Mouse (Mus musculus) cerebellum, postnatal 10 days (tissue): ENCODE measurements around the gene H2-Q4.
"Not testable (repeated sequence)": the region's sequence is repeated elsewhere in the genome, so short reads cannot be mapped to it uniquely, and the experiment has no call there.

Experiments
- DNase-seq, 2 experiments: peaks; one replicate each; pipeline ENCODE4 v3.0.0; 2021; ENCODE audit warnings: mixed read lengths in 2 of 2

H2-Q4 gene

GRCm38 (mm10) chr17:35379369-35379728 lies at the start of gene H2-Q4:
Gene H2-Q4 (plus strand): TSS chr17:35379617.
- peak; percentile 89 to 91 for DNase-seq

- DNase-seq: not testable (repeated sequence)
These were observed 49.7 kb upstream of the H2-Q4 start for GRCm38 (mm10) chr17:35329714-35330113.

GRCm38 (mm10) chr17:35331546-35331945 lies 47.9 kb upstream of the H2-Q4 start:
- not testable (repeated sequence) for DNase-seq

- peak; percentile 9 for DNase-seq
These were observed 37.2 kb upstream of the H2-Q4 start, which contains the start of gene H2-Q2 for GRCm38 (mm10) chr17:35342071-35342671. Gene H2-Q2 (plus strand): TSS chr17:35342242.

- no peak for DNase-seq
These were observed 36.5 kb upstream of the H2-Q4 start for GRCm38 (mm10) chr17:35342711-35343476.

- DNase-seq: not testable (repeated sequence)
These were observed 31.8 kb upstream of the H2-Q4 start for GRCm38 (mm10) chr17:35347659-35348058.

GRCm38 (mm10) chr17:35353275-35353674 lies 26.1 kb upstream of the H2-Q4 start:
- not testable (repeated sequence) for DNase-seq

GRCm38 (mm10) chr17:35354071-35354470 lies 25.3 kb upstream of the H2-Q4 start:
- DNase-seq: no peak

GRCm38 (mm10) chr17:35357086-35357485 lies 22.3 kb upstream of the H2-Q4 start:
- no peak for DNase-seq

- no peak for DNase-seq
These were observed 20.5 kb upstream of the H2-Q4 start for GRCm38 (mm10) chr17:35358763-35359469.

GRCm38 (mm10) chr17:35359470-35359862 lies 20.0 kb upstream of the H2-Q4 start:
- no peak for DNase-seq

- DNase-seq: peak; percentile 30 to 39
These were observed 473 bp downstream of the H2-Q4 start for GRCm38 (mm10) chr17:35379729-35380451.

GRCm38 (mm10) chr17:35389796-35390195 lies 10.4 kb downstream of the H2-Q4 start:
- peak; percentile 44 to 61 for DNase-seq

- not testable (repeated sequence) for DNase-seq
These were observed 13.3 kb downstream of the H2-Q4 start for GRCm38 (mm10) chr17:35392671-35393070.

GRCm38 (mm10) chr17:35393864-35394800 lies 14.7 kb downstream of the H2-Q4 start:
- DNase-seq: peak; percentile 18 to 30

- not testable (repeated sequence) for DNase-seq
These were observed 17.5 kb downstream of the H2-Q4 start for GRCm38 (mm10) chr17:35396956-35397355.

GRCm38 (mm10) chr17:35413057-35413456 lies 33.6 kb downstream of the H2-Q4 start:
- DNase-seq: not testable (repeated sequence)

GRCm38 (mm10) chr17:35415273-35416129 lies 36.1 kb downstream of the H2-Q4 start:
- not testable (repeated sequence) for DNase-seq

GRCm38 (mm10) chr17:35418772-35419171 lies 39.4 kb downstream of the H2-Q4 start:
- DNase-seq: no peak

GRCm38 (mm10) chr17:35419564-35419963 lies 40.1 kb downstream of the H2-Q4 start:
- not testable (repeated sequence) for DNase-seq
